Mouse (Mus musculus): ENCODE results near the gene Cfap157.

The Cfap157 gene

GRCm38 (mm10) chr2:32750199-32750598 lies 34.0 kb downstream of the Cfap157 start:
- 77% methylated on average over 7 of the region's 7 CpGs for WGBS

- 92% methylated on average over 16 of the region's 16 CpGs for WGBS
Observed at GRCm38 (mm10) chr2:32749082-32749481, 35.1 kb downstream of the Cfap157 start.

- WGBS: 63% methylated on average over 15 of the region's 15 CpGs
Observed at GRCm38 (mm10) chr2:32744272-32744982, 39.8 kb downstream of the Cfap157 start.

GRCm38 (mm10) chr2:32742173-32742531 lies 42.1 kb downstream of the Cfap157 start:
- 21% methylated on average over 18 of the region's 18 CpGs for whole genome bisulfite sequencing

GRCm38 (mm10) chr2:32741273-32742172 lies 42.7 kb downstream of the Cfap157 start:
- WGBS: 15% methylated on average over 56 of the region's 58 CpGs

- WGBS: 14% methylated on average over 11 of the region's 11 CpGs
Observed at GRCm38 (mm10) chr2:32740916-32741272, 43.3 kb downstream of the Cfap157 start, which contains the start of gene 6330409D20Rik. TSS of gene 6330409D20Rik (minus strand) at chr2:32741016.

GRCm38 (mm10) chr2:32739311-32739710 lies 44.9 kb downstream of the Cfap157 start:
- WGBS: 61% methylated on average over 4 of the region's 4 CpGs

- WGBS: 69% methylated on average over 6 of the region's 6 CpGs
Observed at GRCm38 (mm10) chr2:32737008-32737407, 47.2 kb downstream of the Cfap157 start.

GRCm38 (mm10) chr2:32736306-32736829 lies 47.9 kb downstream of the Cfap157 start:
- WGBS: 58% methylated on average over 3 of the region's 3 CpGs

- 63% methylated on average over 4 of the region's 4 CpGs for WGBS
Observed at GRCm38 (mm10) chr2:32734933-32735332, 49.3 kb downstream of the Cfap157 start.

- 63% methylated on average over 4 of the region's 4 CpGs for WGBS
Observed at GRCm38 (mm10) chr2:32734480-32734879, 49.7 kb downstream of the Cfap157 start.

GRCm38 (mm10) chr2:32732695-32733094 lies 51.5 kb downstream of the Cfap157 start:
- WGBS: 83% methylated on average over 6 of the region's 6 CpGs

- WGBS: 86% methylated on average over 4 of the region's 4 CpGs
Observed at GRCm38 (mm10) chr2:32731911-32732310, 52.3 kb downstream of the Cfap157 start.

- WGBS: 75% methylated on average over 11 of the region's 11 CpGs
Observed at GRCm38 (mm10) chr2:32730854-32731253, 53.4 kb downstream of the Cfap157 start.

GRCm38 (mm10) chr2:32729547-32729946 lies 54.7 kb downstream of the Cfap157 start:
- WGBS: 85% methylated on average over 4 of the region's 4 CpGs

GRCm38 (mm10) chr2:32728463-32728862 lies 55.8 kb downstream of the Cfap157 start:
- 72% methylated on average over 7 of the region's 7 CpGs for WGBS

- WGBS: 2% methylated on average over 16 of the region's 16 CpGs
Observed at GRCm38 (mm10) chr2:32727435-32727834, 56.8 kb downstream of the Cfap157 start.

Data from cerebral cortex, adult 2 months (tissue).